Mouse (Mus musculus) MEL (cell line): ENCODE measurements around the gene Ppp2r5a.
A peak's percentile ranks its signal among the peaks of the same experiment; 100 is the strongest.

ENCODE experiments used
- CTCF ChIP-seq, 3 experiments: IDR thresholded peaks in 2 of 3; conservative IDR thresholded peaks in 1 of 3; 2 replicates each; pipeline ENCODE4 v1.5.1; 2011 to 2012; ENCODE audit warnings: low read length in 3 of 3, low read depth in 2 of 3, mild to moderate bottlenecking in 2 of 3, improper control_type of control experiment in 1 of 3, inconsistent platforms in 1 of 3, mixed read lengths in 1 of 3, moderate library complexity in 1 of 3; ENCODE audit not compliant: control insufficient read depth in 1 of 3, insufficient read depth in 1 of 3, poor library complexity in 1 of 3, severe bottlenecking in 1 of 3
- KAT2A ChIP-seq: conservative IDR thresholded peaks from 2 replicates; pipeline ENCODE4 v1.6.1; 2012; ENCODE audit warnings: low read depth, low read length, improper control_type of control experiment, inconsistent platforms
- MAZ ChIP-seq: IDR thresholded peaks from 2 replicates; pipeline ENCODE4 v1.6.1; 2012; ENCODE audit warnings: low read depth, mild to moderate bottlenecking, inconsistent platforms, low read length, improper control_type of control experiment
- POLR2A ChIP-seq, 2 experiments: IDR thresholded peaks; 2 replicates each; pipeline ENCODE4 v1.6.1; 2011 to 2012; ENCODE audit warnings: low read length in 2 of 2, mild to moderate bottlenecking in 2 of 2, control low read depth in 1 of 2, improper control_type of control experiment in 1 of 2, low read depth in 1 of 2, moderate library complexity in 1 of 2; ENCODE audit not compliant: control insufficient read depth in 1 of 2, insufficient read depth in 1 of 2, poor library complexity in 1 of 2
- SIN3A ChIP-seq: IDR thresholded peaks from 2 replicates; pipeline ENCODE4 v1.6.1; 2012; ENCODE audit warnings: low read length, improper control_type of control experiment, inconsistent platforms

DNA sequence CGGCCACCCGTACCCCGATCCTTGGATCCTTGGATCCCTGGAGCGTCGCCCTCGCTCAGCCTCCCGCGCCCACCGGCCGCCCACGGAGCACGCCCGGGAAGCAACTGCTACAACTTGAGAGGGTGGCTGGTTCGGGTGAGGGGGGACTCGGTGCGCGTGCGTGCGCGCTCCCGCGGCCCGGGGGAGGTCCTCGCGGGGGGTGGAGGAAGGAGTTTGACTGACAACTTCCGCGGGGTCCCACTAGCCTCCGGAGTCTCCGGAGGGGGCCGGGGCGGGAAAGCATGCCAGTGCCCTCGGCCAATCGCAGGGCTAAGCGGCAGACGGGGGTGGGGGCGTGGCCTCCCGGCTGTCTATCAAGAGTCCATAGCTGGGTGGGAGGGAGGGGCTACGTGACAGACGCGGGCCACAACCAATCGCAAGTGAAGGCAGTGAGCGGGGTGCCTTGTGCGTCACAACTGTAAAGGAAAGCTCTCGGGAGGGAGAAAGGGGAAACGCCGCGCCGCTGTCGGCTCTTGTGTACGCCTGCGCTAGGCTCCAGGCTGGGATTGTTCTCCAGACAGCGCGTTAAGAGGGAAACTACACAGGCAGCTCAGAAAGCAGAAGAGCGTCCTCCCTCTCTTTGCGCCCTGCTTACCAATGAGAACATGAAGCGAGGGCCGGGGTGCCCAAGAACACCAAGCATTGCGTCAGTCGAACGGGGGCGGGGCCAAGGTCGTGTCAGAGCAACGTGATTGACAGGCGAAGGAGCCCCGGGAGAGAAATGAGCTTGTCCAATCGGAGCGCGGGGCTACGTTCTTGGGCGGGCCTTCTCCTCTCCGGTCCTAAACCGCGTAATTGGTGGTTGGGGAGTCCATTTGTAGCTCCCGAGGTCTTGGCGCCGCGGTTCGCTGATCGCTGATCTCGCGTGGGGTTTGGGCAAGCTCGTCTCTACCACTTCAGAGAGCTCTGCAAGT lies 5.9 kb downstream of the Ppp2r5a start:
- TF ChIP-seq CTCF (IDR thresholded peaks at IDR 0.05 in 2 of 3, conservative IDR thresholded peaks at IDR 0.05 in 1 of 3; ENCODE audit: control insufficient read depth in 1 of 3, insufficient read depth in 1 of 3, low read depth in 2 of 3, low read length in 3 of 3, poor library complexity in 1 of 3, severe bottlenecking in 1 of 3) (no peak), MAZ (peak; percentile 95), KAT2A (no peak; the same call in 1 of the 2 replicates), POLR2A (IDR thresholded peaks at IDR 0.05; ENCODE audit: control insufficient read depth in 1 of 2, insufficient read depth in 1 of 2, low read depth in 1 of 2, low read length in 2 of 2, poor library complexity in 1 of 2) (peak; percentile 88 to 95), SIN3A (peak; percentile 74; the same call in 1 of the 2 replicates)
